Mouse (Mus musculus): ENCODE data around the gene Nhsl2. TPM values are rescaled to one million over a fixed set of nuclear protein-coding genes. Genes with fewer than 3 reads are reported as not detected.

The Nhsl2 gene
- polyA plus RNA-seq, 1 experiment from 2014 or later = 11.8 TPM

- Histone ChIP-seq H3K4me3 (ENCODE audit: low read depth, low read length) (no peak overlapping the region), H3K4me2 (replicated peaks; ENCODE audit: low read depth, low read length) (no peak overlapping the region), H3K27me3 (ENCODE audit: control insufficient read depth, insufficient read depth, low read length) (no peaks in the 10 kb centered on the region), H3K4me1 (replicated peaks; ENCODE audit: control insufficient read depth, insufficient read depth, low read length) (no peaks in the 10 kb centered on the region), H3K36me3 (ENCODE audit: control insufficient read depth, insufficient read depth, low read length) (no peaks in the 10 kb centered on the region), H3K9ac (ENCODE audit: low read depth, low read length) (no peak overlapping the region), H3K27ac (ENCODE audit: low read depth, low read length) (no peak overlapping the region), H3K9me3 (ENCODE audit: control insufficient read depth, low read length) (no peaks in the 10 kb centered on the region)
- DNase-seq (ENCODE audit: low spot score) = no peak
- no peak for ATAC-seq (ENCODE audit: low FRiP score)
- 84% methylated on average over 2 of the region's 2 CpGs for WGBS
These were observed 272.1 kb downstream of the Nhsl2 start for GRCm38 (mm10) chrX:102121321-102121720.

- no peak for ATAC-seq (ENCODE audit: low FRiP score)
- DNase-seq (ENCODE audit: low spot score) = no peak
- Histone ChIP-seq H3K36me3 (ENCODE audit: control insufficient read depth, insufficient read depth, low read length) (no peaks in the 10 kb centered on the region), H3K4me1 (replicated peaks; ENCODE audit: control insufficient read depth, insufficient read depth, low read length) (no peaks in the 10 kb centered on the region), H3K9ac (ENCODE audit: low read depth, low read length) (no peak overlapping the region), H3K4me3 (ENCODE audit: low read depth, low read length) (no peak overlapping the region), H3K27ac (ENCODE audit: low read depth, low read length) (no peak overlapping the region), H3K9me3 (ENCODE audit: control insufficient read depth, low read length) (no peaks in the 10 kb centered on the region), H3K27me3 (ENCODE audit: control insufficient read depth, insufficient read depth, low read length) (no peaks in the 10 kb centered on the region), H3K4me2 (replicated peaks; ENCODE audit: low read depth, low read length) (no peak overlapping the region)
- 80% methylated on average over 1 of the region's 1 CpGs for WGBS
These were observed 292.0 kb downstream of the Nhsl2 start for GRCm38 (mm10) chrX:102141157-102141556.

Other genes with a start within 250 kb of the Nhsl2 start
- gene Ogt, start 209.3 kb upstream of the Nhsl2 start, polyA plus RNA-seq (2014; fragmentation: Nextera tagmentation; extraction: Ambion mirVana) = 244 and 256 TPM in 2 replicates
- 0.28 TPM in 1 of 2 replicates, not detected in the other for gene Cxcr3, start 115.1 kb upstream of the Nhsl2 start, polyA plus RNA-seq (2014; fragmentation: Nextera tagmentation; extraction: Ambion mirVana)
- gene Gm4779, start 55.0 kb upstream of the Nhsl2 start, polyA plus RNA-seq (2014; fragmentation: Nextera tagmentation; extraction: Ambion mirVana) = not detected in 2 replicates
- 0.10 TPM in 1 of 2 replicates, not detected in the other for gene 8030474K03Rik, start 54.7 kb upstream of the Nhsl2 start, polyA plus RNA-seq (2014; fragmentation: Nextera tagmentation; extraction: Ambion mirVana)
- 3.7 and 4.0 TPM in 2 replicates for gene Rtl5, start 221.9 kb downstream of the Nhsl2 start, polyA plus RNA-seq (2014; fragmentation: Nextera tagmentation; extraction: Ambion mirVana)